Mouse (Mus musculus) liver, embryonic 13.5 days (tissue): ENCODE measurements around the gene Srpk2. TPM values are rescaled to one million over a fixed set of nuclear protein-coding genes. Genes with fewer than 3 reads are reported as not detected.
"Not testable (repeated sequence)": the region's sequence is repeated elsewhere in the genome, so short reads cannot be mapped to it uniquely, and the experiment has no call there.

ENCODE experiments used
- ATAC-seq: fragments of 200-750 bp; cut with Nextera tagmentation; 2 replicates; pipeline ENCODE4 v1.8.0; 2017; ENCODE audit warnings: low read depth, mild to moderate bottlenecking, moderate number of reproducible peaks, moderate library complexity
- DNase-seq: peaks from one replicate; pipeline ENCODE4 v3.0.0; 2022
- H3K27ac ChIP-seq: fragments of 300-500 bp; sonication (generic); 2 replicates; pipeline ENCODE4 v1.5.1; 2015; ENCODE audit warnings: moderate library complexity, mild to moderate bottlenecking, inconsistent platforms
- H3K27me3 ChIP-seq: fragments of 300-500 bp; sonication (generic); 2 replicates; pipeline ENCODE4 v1.6.1; 2015; ENCODE audit warnings: mild to moderate bottlenecking, inconsistent platforms
- H3K36me3 ChIP-seq: fragments of 300-500 bp; sonication (generic); 2 replicates; pipeline ENCODE4 v1.6.1; 2015; ENCODE audit warnings: mild to moderate bottlenecking, inconsistent platforms
- H3K4me1 ChIP-seq: fragments of 300-500 bp; sonication (generic); replicated peaks from 2 replicates; pipeline ENCODE4 v1.6.1; 2015; ENCODE audit warnings: inconsistent platforms
- H3K4me2 ChIP-seq: fragments of 300-500 bp; sonication (generic); 2 replicates; pipeline ENCODE4 v1.6.1; 2015; ENCODE audit warnings: inconsistent platforms, mild to moderate bottlenecking, moderate library complexity
- H3K4me3 ChIP-seq: fragments of 300-500 bp; sonication (generic); replicated peaks from 2 replicates; pipeline ENCODE4 v1.5.1; 2015; ENCODE audit warnings: mild to moderate bottlenecking, inconsistent platforms
- H3K9ac ChIP-seq: fragments of 300-500 bp; sonication (generic); 2 replicates; pipeline ENCODE4 v1.6.1; 2015; ENCODE audit warnings: mild to moderate bottlenecking, inconsistent platforms
- H3K9me3 ChIP-seq: fragments of 300-500 bp; sonication (generic); replicated peaks from 2 replicates; pipeline ENCODE4 v1.6.1; 2016; ENCODE audit warnings: inconsistent platforms
- WGBS: fragments of 180-500 bp; shearing (Covaris S2); methylation state at CpG from one replicate; pipeline ENCODE4 v1.1.7; 2015; ENCODE audit not compliant: insufficient replicate concordance; 5-methylcytosine and 5-hydroxymethylcytosine counted together
- polyA plus RNA-seq: library from polyadenylated mRNA; unstranded; fragments of >200 nt; fragmentation: Nextera tagmentation; extraction: Ambion mirVana; gene quantifications from 2 replicates; pipeline ENCODE4 v1.2.1, GENCODE M21; 2015

Srpk2 gene
- polyA plus RNA-seq, 1 experiment from 2014 or later, result 7.8 TPM

DNA sequence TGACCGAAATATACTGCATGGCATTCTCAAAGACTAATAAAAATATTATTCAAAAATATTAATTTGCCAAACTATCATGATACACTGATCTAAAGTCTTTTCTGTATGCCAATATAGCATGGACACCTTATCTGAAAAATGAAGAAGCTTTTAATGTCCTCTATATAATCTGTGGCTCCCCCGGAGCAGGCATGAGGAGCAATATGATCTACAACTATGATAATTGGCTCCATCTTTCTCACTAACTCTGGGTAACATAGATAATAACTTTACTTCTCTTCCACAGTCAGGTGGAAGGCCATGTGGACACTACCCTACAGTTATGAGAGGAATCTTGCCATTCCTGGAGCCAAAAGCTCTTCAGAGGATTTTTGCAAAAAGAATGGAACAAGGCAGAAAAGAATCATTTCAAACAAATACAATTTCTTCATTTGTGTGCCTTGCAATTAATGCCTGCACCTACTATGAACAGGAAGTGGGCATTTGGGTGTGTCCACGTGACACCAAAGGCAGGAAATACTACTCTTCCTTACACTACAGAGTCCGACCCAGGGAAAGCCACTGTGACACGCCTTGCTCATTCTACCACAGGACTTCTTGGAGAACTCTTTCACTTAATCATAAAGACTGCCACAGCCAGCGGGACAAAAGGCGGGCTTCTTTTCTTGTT, 80.2 kb downstream of the Srpk2 start:
- Histone ChIP-seq H3K27ac (no peak overlapping the region), H3K27me3 (no peaks in the 10 kb centered on the region), H3K9ac (no peak overlapping the region), H3K4me2 (peak overlapping the region; percentile 8; the same call in 1 of the 2 replicates), H3K36me3 (no peaks in the 10 kb centered on the region), H3K4me1 (peaks cover 8% of the 10 kb centered on the region; the same call in 1 of the 2 replicates), H3K4me3 (no peak overlapping the region), H3K9me3 (no peaks in the 10 kb centered on the region)
- ATAC-seq (no peak), DNase-seq (no peak)
- WGBS, result 29% methylated on average over 7 of the region's 7 CpGs

DNA sequence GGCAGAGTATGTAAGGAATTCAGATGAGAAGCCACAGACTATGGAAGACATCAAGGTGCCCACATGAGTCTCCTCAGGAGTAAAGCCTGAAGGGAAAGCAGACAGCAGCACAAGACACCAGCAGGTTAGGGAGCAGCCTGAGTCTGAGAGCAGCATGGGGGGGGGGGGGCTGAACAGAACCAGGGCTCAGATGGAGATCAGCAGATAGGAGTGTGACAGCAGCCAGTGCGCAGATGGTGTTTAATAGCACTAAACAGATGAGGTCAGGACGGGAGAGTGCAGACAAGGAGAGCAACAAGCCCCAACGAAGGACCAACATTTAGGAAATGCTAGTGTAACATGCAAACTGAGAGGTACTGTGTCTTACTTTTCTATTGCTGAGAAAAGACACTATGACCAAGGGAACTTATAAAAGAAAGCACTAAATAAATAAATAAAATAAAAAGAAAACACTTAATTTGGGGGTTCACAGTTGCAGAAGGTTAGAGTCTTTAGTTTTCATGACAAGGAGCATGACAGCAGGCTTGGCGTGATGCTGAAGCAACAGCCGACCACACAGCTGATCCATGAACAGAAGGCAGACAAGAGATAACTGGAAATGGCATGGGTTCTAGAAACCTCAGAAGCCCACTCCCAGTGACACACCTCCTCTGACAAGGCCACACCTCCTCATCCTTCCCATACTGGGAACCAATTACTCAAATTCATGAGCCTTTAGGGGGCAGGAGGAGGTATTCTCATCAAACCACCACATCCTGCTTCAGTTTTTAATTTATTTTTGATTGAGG, 84.5 kb downstream of the Srpk2 start:
- Histone ChIP-seq H3K4me2 (no peak overlapping the region), H3K9ac (no peak overlapping the region), H3K4me3 (no peak overlapping the region), H3K4me1 (peaks cover 29% of the 10 kb centered on the region), H3K36me3 (no peaks in the 10 kb centered on the region), H3K9me3 (no peaks in the 10 kb centered on the region), H3K27me3 (no peaks in the 10 kb centered on the region), H3K27ac (no peak overlapping the region)
- no peak for DNase-seq
- 43% methylated on average over 5 of the region's 5 CpGs for WGBS
- no peak for ATAC-seq

GRCm38 (mm10) chr5:23599171-23599570, 85.2 kb downstream of the Srpk2 start:
- Histone ChIP-seq H3K27ac (no peak overlapping the region), H3K9me3 (no peaks in the 10 kb centered on the region), H3K4me3 (no peak overlapping the region), H3K4me2 (no peak overlapping the region), H3K36me3 (no peaks in the 10 kb centered on the region), H3K9ac (no peak overlapping the region), H3K27me3 (no peaks in the 10 kb centered on the region), H3K4me1 (peaks cover 23% of the 10 kb centered on the region)
- ATAC-seq (no peak), DNase-seq (no peak)
- 61% methylated on average over 3 of the region's 3 CpGs for WGBS

GRCm38 (mm10) chr5:23598491-23598890, 85.9 kb downstream of the Srpk2 start:
- no peaks in the 10 kb centered on the region for H3K27me3 ChIP-seq
- H3K36me3 ChIP-seq, result no peaks in the 10 kb centered on the region
- H3K4me3 ChIP-seq, result no peak overlapping the region
- H3K9ac ChIP-seq, result no peak overlapping the region
- DNase-seq, result no peak
- no peaks in the 10 kb centered on the region for H3K9me3 ChIP-seq
- peaks cover 21% of the 10 kb centered on the region for H3K4me1 ChIP-seq
- H3K27ac ChIP-seq, result no peak overlapping the region
- WGBS, result 49% methylated on average over 12 of the region's 12 CpGs
- H3K4me2 ChIP-seq, result no peak overlapping the region
- no peak for ATAC-seq

DNA sequence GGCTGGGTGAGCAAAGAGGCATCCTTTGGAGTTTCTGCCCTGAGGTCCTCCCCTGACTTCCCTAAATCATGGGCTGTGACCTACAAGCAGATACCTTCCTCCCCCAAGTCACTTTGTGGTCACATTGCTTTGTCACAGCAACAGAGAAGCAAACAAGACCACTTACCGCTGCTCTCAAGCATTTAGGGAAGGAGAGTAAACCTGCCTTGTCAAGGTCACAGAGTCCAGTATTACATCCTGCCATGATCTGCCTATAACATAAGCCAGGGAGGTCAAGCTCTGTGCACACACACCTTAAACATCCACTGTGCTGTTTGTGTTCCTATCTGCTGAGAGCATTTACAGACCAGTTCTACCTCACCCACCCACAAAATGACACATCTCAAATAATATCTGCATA, 86.4 kb downstream of the Srpk2 start:
- H3K27me3 ChIP-seq, result no peaks in the 10 kb centered on the region
- no peak overlapping the region for H3K9ac ChIP-seq
- no peak overlapping the region for H3K4me3 ChIP-seq
- H3K4me1 ChIP-seq, result peaks cover 21% of the 10 kb centered on the region
- ATAC-seq (peak; percentile 61), DNase-seq (no peak)
- no peak overlapping the region for H3K27ac ChIP-seq
- H3K9me3 ChIP-seq, result no peaks in the 10 kb centered on the region
- no peak overlapping the region for H3K4me2 ChIP-seq
- 3% methylated on average over 1 of the region's 1 CpGs for WGBS
- no peaks in the 10 kb centered on the region for H3K36me3 ChIP-seq

DNA sequence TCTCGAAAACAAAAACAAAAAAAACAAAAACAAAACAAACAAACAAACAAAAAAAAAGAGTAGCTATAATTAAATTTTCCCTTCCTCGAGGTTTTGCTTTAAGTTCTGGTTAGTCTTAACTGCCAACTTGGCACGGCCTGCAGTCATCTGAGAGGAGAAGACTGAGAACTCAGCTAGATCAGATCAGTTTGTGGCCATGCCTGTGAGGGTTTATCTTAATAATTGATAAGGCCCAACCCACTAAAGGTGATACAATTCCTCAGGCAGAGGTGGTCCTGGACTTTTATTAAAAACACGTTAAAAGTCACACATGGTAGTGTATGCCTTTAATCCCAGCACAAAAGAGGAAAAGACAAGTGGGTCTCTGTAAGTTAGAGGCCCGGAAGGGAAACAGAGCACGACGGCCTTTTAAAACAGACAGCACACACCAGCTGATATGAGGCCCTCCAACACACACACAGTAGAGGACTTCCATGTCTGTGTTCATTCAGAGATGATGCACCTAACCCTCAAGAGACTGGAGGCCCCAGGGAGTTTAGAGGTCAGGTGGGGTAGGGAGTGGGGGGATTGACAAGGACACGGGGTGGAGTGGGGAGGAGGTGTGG, 87.1 kb downstream of the Srpk2 start:
- Histone ChIP-seq H3K4me2 (no peak overlapping the region), H3K36me3 (no peaks in the 10 kb centered on the region), H3K9me3 (no peaks in the 10 kb centered on the region), H3K9ac (no peak overlapping the region), H3K4me3 (no peak overlapping the region), H3K27ac (no peak overlapping the region), H3K4me1 (peaks cover 21% of the 10 kb centered on the region), H3K27me3 (no peaks in the 10 kb centered on the region)
- ATAC-seq (no peak), DNase-seq (no peak)
- WGBS, result 39% methylated on average over 8 of the region's 8 CpGs

DNA sequence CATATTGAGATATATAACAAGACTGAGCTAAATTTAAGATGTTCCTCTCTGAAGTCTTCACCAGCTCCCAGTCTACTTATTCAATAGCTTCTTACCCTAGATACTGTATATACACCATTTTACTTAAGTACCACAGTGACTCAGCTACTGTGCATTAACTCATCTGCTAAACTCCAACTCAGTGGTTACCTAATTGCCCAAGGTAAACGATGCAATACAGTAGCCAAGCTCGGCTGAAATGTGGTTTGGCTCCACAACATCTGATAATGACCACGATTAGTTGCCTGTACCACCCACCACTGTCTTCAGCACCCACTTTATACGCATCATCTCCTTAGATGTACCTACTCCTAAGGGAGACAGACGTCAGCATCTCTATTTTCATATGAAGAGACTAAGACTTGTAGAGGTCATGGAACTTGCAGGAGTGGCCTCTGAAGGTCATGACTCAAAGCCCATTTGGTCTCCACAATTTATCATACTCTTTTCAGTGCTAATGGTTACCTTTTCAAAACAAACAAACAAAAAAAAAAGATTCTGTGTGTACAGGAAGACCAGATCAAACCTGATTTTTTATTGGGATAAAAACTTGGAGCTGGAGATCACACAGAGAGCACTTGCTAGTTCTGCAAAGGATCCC, 88.0 kb downstream of the Srpk2 start:
- ATAC-seq, result no peak
- H3K9me3 ChIP-seq, result no peaks in the 10 kb centered on the region
- H3K27ac ChIP-seq, result no peak overlapping the region
- WGBS, result 39% methylated on average over 5 of the region's 5 CpGs
- H3K4me2 ChIP-seq, result no peak overlapping the region
- no peaks in the 10 kb centered on the region for H3K36me3 ChIP-seq
- H3K4me1 ChIP-seq, result peaks cover 21% of the 10 kb centered on the region
- no peak for DNase-seq
- H3K4me3 ChIP-seq, result no peak overlapping the region
- H3K9ac ChIP-seq, result no peak overlapping the region
- H3K27me3 ChIP-seq, result no peaks in the 10 kb centered on the region

DNA sequence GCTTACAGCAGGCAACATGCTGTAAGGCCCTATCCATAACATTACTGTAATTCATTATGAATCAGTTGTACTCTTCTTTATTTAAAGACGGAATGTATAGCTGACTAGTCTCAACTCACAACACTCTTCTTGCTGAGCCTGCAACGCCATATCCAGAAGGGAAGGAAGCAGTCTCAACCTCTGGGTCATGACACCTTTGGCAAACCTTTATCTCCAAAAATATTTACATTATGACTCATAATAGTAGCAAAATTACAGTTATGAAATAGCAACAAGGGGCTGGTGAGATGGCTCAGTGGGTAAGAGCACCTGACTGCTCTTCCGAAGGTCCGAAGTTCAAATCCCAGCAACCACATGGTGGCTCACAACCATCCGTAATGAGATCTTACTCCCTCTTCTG, 94.1 kb downstream of the Srpk2 start:
- not testable (repeated sequence) for H3K9ac ChIP-seq, H3K27ac ChIP-seq, DNase-seq, H3K9me3 ChIP-seq, H3K4me2 ChIP-seq, H3K27me3 ChIP-seq, H3K36me3 ChIP-seq, ATAC-seq, H3K4me1 ChIP-seq, H3K4me3 ChIP-seq
- WGBS, result 75% methylated on average over 5 of the region's 5 CpGs

- ATAC-seq (no peak), DNase-seq (no peak)
- Histone ChIP-seq H3K27me3 (no peaks in the 10 kb centered on the region), H3K4me1 (peaks cover 5% of the 10 kb centered on the region; the same call in 1 of the 2 replicates), H3K9me3 (no peaks in the 10 kb centered on the region), H3K27ac (no peak overlapping the region), H3K4me3 (no peak overlapping the region), H3K4me2 (no peak overlapping the region), H3K9ac (no peak overlapping the region), H3K36me3 (no peaks in the 10 kb centered on the region)
- 66% methylated on average over 2 of the region's 2 CpGs for WGBS
Observed at GRCm38 (mm10) chr5:23587614-23588013, 96.8 kb downstream of the Srpk2 start.

GRCm38 (mm10) chr5:23586531-23587453, 97.6 kb downstream of the Srpk2 start:
- ATAC-seq, result no peak
- no peak overlapping the region for H3K27ac ChIP-seq

More at GRCm38 (mm10) chr5:23586531-23587453, 97.6 kb downstream of the Srpk2 start:
- Histone ChIP-seq H3K9me3 (no peaks in the 10 kb centered on the region), H3K4me1 (peaks cover 5% of the 10 kb centered on the region; the same call in 1 of the 2 replicates), H3K9ac (no peak overlapping the region), H3K36me3 (no peaks in the 10 kb centered on the region), H3K4me3 (no peak overlapping the region), H3K27me3 (no peaks in the 10 kb centered on the region), H3K4me2 (no peak overlapping the region)
- no peak for DNase-seq
- WGBS, result 75% methylated on average over 13 of the region's 13 CpGs
